Mouse (Mus musculus) forebrain, embryonic 11.5 days (tissue): ENCODE measurements at regions not wholly inside any gene's neighbourhood (a gene's known extent, or its start where the extent isn't known, plus 50 kb on each side); places are given as distances from the start of the nearest gene placed in this dataset.

Experiments
- ATAC-seq: fragments of 200-750 bp; cut with Nextera tagmentation; replicated peaks from 2 replicates; pipeline ENCODE4 v1.8.0; 2017; ENCODE audit warnings: moderate TSS enrichment; ENCODE audit not compliant: low FRiP score
- DNase-seq: peaks from one replicate; pipeline ENCODE4 v3.0.0-alpha.2; 2017; ENCODE audit warnings: low spot score
- H3K27ac ChIP-seq: fragments of 300-500 bp; sonication (generic); 2 replicates; pipeline ENCODE4 v1.5.1; 2014; ENCODE audit warnings: low read depth, low read length
- H3K27me3 ChIP-seq: fragments of 300-500 bp; sonication (generic); 2 replicates; pipeline ENCODE4 v1.6.1; 2014; ENCODE audit warnings: mild to moderate bottlenecking, low read length, mixed read lengths; ENCODE audit not compliant: control insufficient read depth, insufficient read depth
- H3K36me3 ChIP-seq: fragments of 300-500 bp; sonication (generic); 2 replicates; pipeline ENCODE4 v1.6.1; 2014; ENCODE audit warnings: mild to moderate bottlenecking, low read length, moderate library complexity, mixed read lengths; ENCODE audit not compliant: control insufficient read depth, insufficient read depth
- H3K4me1 ChIP-seq: fragments of 300-500 bp; sonication (generic); replicated peaks from 2 replicates; pipeline ENCODE4 v1.6.1; 2014; ENCODE audit warnings: low read length, mixed read lengths; ENCODE audit not compliant: control insufficient read depth, insufficient read depth
- H3K4me2 ChIP-seq: fragments of 300-500 bp; sonication (generic); 2 replicates; pipeline ENCODE4 v1.6.1; 2014; ENCODE audit warnings: low read depth, mild to moderate bottlenecking, low read length, moderate library complexity, mixed read lengths; ENCODE audit not compliant: severe bottlenecking
- H3K4me3 ChIP-seq: fragments of 300-500 bp; sonication (generic); 2 replicates; pipeline ENCODE4 v1.5.1; 2014; ENCODE audit warnings: low read depth, low read length
- H3K9ac ChIP-seq: fragments of 300-500 bp; sonication (generic); 2 replicates; pipeline ENCODE4 v1.6.1; 2014; ENCODE audit warnings: low read length
- H3K9me3 ChIP-seq: fragments of 300-500 bp; sonication (generic); 2 replicates; pipeline ENCODE4 v1.6.1; 2016; ENCODE audit warnings: low read length, mixed read lengths; ENCODE audit not compliant: control insufficient read depth
- WGBS: fragments of 180-500 bp; shearing (Covaris S2); extraction: QIAGEN DNeasy Blood & Tissue Kit; methylation state at CpG from one replicate; pipeline ENCODE4 v1.1.7; 2014; 5-methylcytosine and 5-hydroxymethylcytosine counted together

GRCm38 (mm10) chr5:39426053-39426452, 329.2 kb downstream of the Hs3st1 start:
- H3K4me2 ChIP-seq = no peak overlapping the region
- no peak overlapping the region for H3K9ac ChIP-seq
- WGBS = 67% methylated on average over 3 of the region's 3 CpGs
- no peaks in the 10 kb centered on the region for H3K9me3 ChIP-seq
- DNase-seq (no peak), ATAC-seq (no peak)
- no peaks in the 10 kb centered on the region for H3K36me3 ChIP-seq
- no peak overlapping the region for H3K4me3 ChIP-seq
- H3K4me1 ChIP-seq = peaks cover 2% of the 10 kb centered on the region; the same call in 1 of the 2 replicates
- no peak overlapping the region for H3K27ac ChIP-seq
- no peaks in the 10 kb centered on the region for H3K27me3 ChIP-seq

DNA sequence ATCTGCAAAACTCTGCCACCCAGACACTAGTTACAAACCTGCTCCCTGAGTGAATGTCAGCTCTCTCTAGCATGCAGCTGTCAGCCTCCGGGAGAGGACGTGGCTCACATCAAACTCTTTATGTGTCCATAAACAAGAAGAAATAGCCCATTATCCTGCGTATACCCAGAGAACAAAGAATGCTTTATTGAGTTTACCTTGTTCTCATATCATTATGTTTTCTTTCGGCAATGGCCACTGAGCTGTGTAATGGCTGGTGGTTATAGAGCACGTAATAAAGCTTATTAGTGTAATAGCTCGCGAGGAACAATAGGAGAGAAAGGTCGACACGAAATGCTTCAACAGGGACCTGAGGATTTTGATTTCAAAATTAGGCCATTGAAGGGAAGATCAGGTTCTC, 331.6 kb downstream of the Hs3st1 start:
- Histone ChIP-seq H3K27ac (no peak overlapping the region), H3K9ac (no peak overlapping the region), H3K4me1 (peaks cover 2% of the 10 kb centered on the region; the same call in 1 of the 2 replicates), H3K36me3 (no peaks in the 10 kb centered on the region), H3K9me3 (no peaks in the 10 kb centered on the region), H3K4me2 (no peak overlapping the region), H3K4me3 (no peak overlapping the region), H3K27me3 (no peaks in the 10 kb centered on the region)
- DNase-seq (no peak), ATAC-seq (no peak)
- 47% methylated on average over 9 of the region's 9 CpGs for WGBS

DNA sequence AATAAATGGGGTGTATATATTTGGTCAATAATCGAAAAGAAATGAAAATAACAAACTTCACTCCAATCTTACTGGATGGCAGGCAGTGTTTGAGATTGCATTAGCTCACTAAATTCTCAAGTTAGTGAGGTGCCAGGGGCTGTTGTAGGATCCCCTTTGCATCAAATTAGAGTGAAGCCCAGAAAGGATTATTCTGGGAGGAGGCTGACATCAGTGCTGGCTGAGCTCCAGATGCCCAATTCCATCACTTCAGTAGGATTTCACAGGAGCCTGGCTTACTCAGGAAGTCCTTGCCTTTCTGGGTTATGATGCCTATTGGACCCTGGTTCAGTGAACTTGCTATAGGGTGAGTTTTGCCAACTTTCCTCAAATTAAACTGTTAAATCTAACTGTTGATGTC, 336.5 kb downstream of the Hs3st1 start:
- Histone ChIP-seq H3K4me3 (no peak overlapping the region), H3K9ac (no peak overlapping the region), H3K4me1 (peaks cover 4% of the 10 kb centered on the region; the same call in 1 of the 2 replicates), H3K27ac (no peak overlapping the region), H3K9me3 (no peaks in the 10 kb centered on the region), H3K27me3 (no peaks in the 10 kb centered on the region), H3K4me2 (no peak overlapping the region), H3K36me3 (no peaks in the 10 kb centered on the region)
- no peak for DNase-seq
- 90% methylated on average over 1 of the region's 1 CpGs for WGBS
- ATAC-seq = no peak

GRCm38 (mm10) chr5:39417845-39418154, 337.5 kb downstream of the Hs3st1 start:
- Histone ChIP-seq H3K27ac (no peak overlapping the region), H3K36me3 (no peaks in the 10 kb centered on the region), H3K27me3 (no peaks in the 10 kb centered on the region), H3K9ac (no peak overlapping the region), H3K4me1 (peaks cover 2% of the 10 kb centered on the region; the same call in 1 of the 2 replicates), H3K9me3 (no peaks in the 10 kb centered on the region), H3K4me3 (no peak overlapping the region), H3K4me2 (no peak overlapping the region)
- 56% methylated on average over 3 of the region's 3 CpGs for WGBS
- DNase-seq = no peak
- no peak for ATAC-seq

DNA sequence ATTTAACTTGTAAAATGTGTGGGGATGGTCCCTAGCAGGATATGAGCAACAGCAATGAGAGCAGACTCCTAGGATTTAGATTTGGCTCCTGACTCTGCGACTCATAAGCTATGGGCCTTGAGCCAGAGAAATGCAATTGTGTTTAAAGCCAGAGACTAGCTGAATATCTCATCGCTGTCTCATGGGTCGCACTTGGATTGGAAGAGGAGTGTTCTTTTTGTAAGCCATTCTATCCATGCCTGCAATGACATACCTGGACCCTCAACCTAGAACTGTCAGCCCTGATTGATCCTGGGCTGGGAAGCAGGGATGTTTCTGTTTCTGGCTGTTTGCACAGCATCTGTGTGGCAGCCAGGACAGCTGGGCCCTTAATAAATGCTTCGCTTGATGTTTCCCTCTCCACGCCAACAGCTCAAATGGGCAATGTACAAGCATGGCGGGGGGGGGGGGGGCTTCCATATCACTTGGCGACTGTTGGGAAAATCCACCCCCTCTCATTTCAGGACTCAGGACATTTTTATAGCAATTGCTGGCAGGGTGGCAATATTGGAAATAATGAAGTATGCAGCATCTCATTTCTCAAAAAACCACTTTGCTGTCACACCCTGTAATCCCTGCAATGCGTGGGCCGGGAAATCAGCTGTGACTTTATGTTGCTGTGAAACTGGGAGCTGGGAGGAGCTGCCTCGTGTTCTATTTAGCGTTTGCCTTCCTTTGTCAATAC, 338.0 kb downstream of the Hs3st1 start:
- Histone ChIP-seq H3K4me3 (no peak overlapping the region), H3K36me3 (no peaks in the 10 kb centered on the region), H3K4me1 (peaks cover 2% of the 10 kb centered on the region; the same call in 1 of the 2 replicates), H3K4me2 (no peak overlapping the region), H3K9me3 (no peaks in the 10 kb centered on the region), H3K27me3 (no peaks in the 10 kb centered on the region), H3K27ac (no peak overlapping the region), H3K9ac (no peak overlapping the region)
- 58% methylated on average over 10 of the region's 11 CpGs for WGBS
- ATAC-seq (no peak), DNase-seq (no peak)

DNA sequence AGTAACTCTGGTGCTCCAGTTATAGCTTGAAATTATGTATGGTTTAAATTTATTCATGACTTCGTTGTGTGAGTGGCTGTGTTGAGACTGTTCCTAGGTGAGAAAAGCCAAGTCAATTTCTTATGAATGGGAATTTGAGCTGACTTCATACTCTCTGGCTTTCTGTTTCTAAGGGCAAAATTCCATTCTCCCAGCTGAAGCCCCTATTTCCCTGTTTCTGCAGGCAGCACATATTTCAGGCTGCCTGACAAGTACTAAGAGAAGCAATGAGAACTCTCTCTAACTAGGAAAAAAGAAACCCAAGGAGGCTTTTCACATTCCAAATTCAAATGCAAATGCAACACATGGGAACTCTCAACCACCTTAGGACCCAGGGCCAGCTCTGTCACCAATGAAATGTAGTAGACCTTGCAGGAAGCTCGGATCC, 338.7 kb downstream of the Hs3st1 start:
- Histone ChIP-seq H3K9ac (no peak overlapping the region), H3K4me1 (peaks cover 2% of the 10 kb centered on the region; the same call in 1 of the 2 replicates), H3K36me3 (no peaks in the 10 kb centered on the region), H3K9me3 (no peaks in the 10 kb centered on the region), H3K27me3 (no peaks in the 10 kb centered on the region), H3K27ac (no peak overlapping the region), H3K4me2 (no peak overlapping the region), H3K4me3 (no peak overlapping the region)
- DNase-seq (no peak), ATAC-seq (no peak)
- 62% methylated on average over 2 of the region's 2 CpGs for WGBS

- H3K36me3 ChIP-seq = no peaks in the 10 kb centered on the region
- H3K4me3 ChIP-seq = no peak overlapping the region
- no peak overlapping the region for H3K4me2 ChIP-seq
- DNase-seq = no peak
- H3K27me3 ChIP-seq = no peaks in the 10 kb centered on the region
- 63% methylated on average over 5 of the region's 5 CpGs for WGBS
- no peak for ATAC-seq
- H3K27ac ChIP-seq = no peak overlapping the region
- peaks cover 2% of the 10 kb centered on the region; the same call in 1 of the 2 replicates for H3K4me1 ChIP-seq
- H3K9ac ChIP-seq = no peak overlapping the region
- H3K9me3 ChIP-seq = no peaks in the 10 kb centered on the region
Observed at GRCm38 (mm10) chr5:39412756-39413155, 342.5 kb downstream of the Hs3st1 start.

GRCm38 (mm10) chr5:39390391-39390987, 364.8 kb downstream of the Hs3st1 start:
- Histone ChIP-seq H3K27me3 (no peaks in the 10 kb centered on the region), H3K9ac (no peak overlapping the region), H3K27ac (no peak overlapping the region), H3K9me3 (no peaks in the 10 kb centered on the region), H3K4me1 (no peaks in the 10 kb centered on the region), H3K4me2 (no peak overlapping the region), H3K4me3 (no peak overlapping the region), H3K36me3 (no peaks in the 10 kb centered on the region)
- DNase-seq (no peak), ATAC-seq (no peak)

- Histone ChIP-seq H3K4me2 (no peak overlapping the region), H3K4me3 (no peak overlapping the region), H3K9ac (no peak overlapping the region), H3K27ac (no peak overlapping the region), H3K4me1 (no peaks in the 10 kb centered on the region), H3K27me3 (no peaks in the 10 kb centered on the region), H3K9me3 (no peaks in the 10 kb centered on the region), H3K36me3 (no peaks in the 10 kb centered on the region)
- WGBS = 90% methylated on average over 2 of the region's 2 CpGs
- ATAC-seq (no peak), DNase-seq (no peak)
Observed at GRCm38 (mm10) chr5:39384410-39384809, 370.9 kb downstream of the Hs3st1 start.
